Mouse (Mus musculus) limb, embryonic 12.5 days (tissue): ENCODE data around the gene Cntn2. TPM values are rescaled to one million over a fixed set of nuclear protein-coding genes. Genes with fewer than 3 reads are reported as not detected.

ENCODE experiments used
- ATAC-seq: fragments of 200-750 bp; cut with Nextera tagmentation; 2 replicates; pipeline ENCODE4 v1.8.0; 2017; ENCODE audit warnings: low read depth, moderate TSS enrichment; ENCODE audit not compliant: insufficient number of reproducible peaks, insufficient read depth, low FRiP score, low TSS enrichment
- H3K27ac ChIP-seq: fragments of 300-500 bp; sonication (generic); 2 replicates; pipeline ENCODE4 v1.5.1; 2016; ENCODE audit warnings: mild to moderate bottlenecking, moderate library complexity
- H3K27me3 ChIP-seq: fragments of 300-500 bp; sonication (generic); 2 replicates; pipeline ENCODE4 v1.6.1; 2016; ENCODE audit warnings: mild to moderate bottlenecking, moderate library complexity
- H3K36me3 ChIP-seq: fragments of 300-500 bp; sonication (generic); 2 replicates; pipeline ENCODE4 v1.6.1; 2016; ENCODE audit warnings: mild to moderate bottlenecking, moderate library complexity
- H3K4me1 ChIP-seq: fragments of 300-500 bp; sonication (generic); replicated peaks from 2 replicates; pipeline ENCODE4 v1.6.1; 2016
- H3K4me2 ChIP-seq: fragments of 300-500 bp; sonication (generic); 2 replicates; pipeline ENCODE4 v1.6.1; 2016; ENCODE audit warnings: mild to moderate bottlenecking, moderate library complexity
- H3K4me3 ChIP-seq: fragments of 300-500 bp; sonication (generic); replicated peaks from 2 replicates; pipeline ENCODE4 v1.5.1; 2016; ENCODE audit warnings: mild to moderate bottlenecking
- H3K9ac ChIP-seq: fragments of 300-500 bp; sonication (generic); replicated peaks from 2 replicates; pipeline ENCODE4 v1.6.1; 2016; ENCODE audit warnings: mild to moderate bottlenecking, moderate library complexity
- H3K9me3 ChIP-seq: fragments of 300-500 bp; sonication (generic); 2 replicates; pipeline ENCODE4 v1.6.1; 2016; ENCODE audit warnings: mild to moderate bottlenecking, moderate library complexity
- WGBS: fragments of 180-500 bp; shearing (Covaris S2); methylation state at CpG from one replicate; pipeline ENCODE4 v1.1.7; 2016; 5-methylcytosine and 5-hydroxymethylcytosine counted together
- polyA plus RNA-seq: library from polyadenylated mRNA; unstranded; fragments of >200 nt; fragmentation: Nextera tagmentation; extraction: Ambion mirVana; gene quantifications from 2 replicates; pipeline ENCODE4 v1.2.1, GENCODE M21; 2016

Gene Cntn2
- polyA plus RNA-seq = 0.76 and 2.1 TPM in 2 replicates

- 1% methylated on average over 30 of the region's 30 CpGs for WGBS
- Histone ChIP-seq H3K4me1 (peaks cover 27% of the 10 kb centered on the region), H3K4me3 (peak within 1 kb of the TSS; percentile 35), H3K27me3 (peaks cover 90% of the 10 kb centered on the region), H3K27ac (no peak within 1 kb of the TSS), H3K9me3 (no peaks in the 10 kb centered on the region), H3K36me3 (no peaks in the 10 kb centered on the region), H3K4me2 (peak within 1 kb of the TSS; percentile 61), H3K9ac (0 out of 2 replicates have a peak within 1 kb of the TSS, but pooled peaks have one; percentile 18)
- ATAC-seq = no peak
Observed at GRCm38 (mm10) chr1:132542762-132543306, at the start of gene Cntn2. TSS of gene Cntn2 (minus strand) at chr1:132543256.

DNA sequence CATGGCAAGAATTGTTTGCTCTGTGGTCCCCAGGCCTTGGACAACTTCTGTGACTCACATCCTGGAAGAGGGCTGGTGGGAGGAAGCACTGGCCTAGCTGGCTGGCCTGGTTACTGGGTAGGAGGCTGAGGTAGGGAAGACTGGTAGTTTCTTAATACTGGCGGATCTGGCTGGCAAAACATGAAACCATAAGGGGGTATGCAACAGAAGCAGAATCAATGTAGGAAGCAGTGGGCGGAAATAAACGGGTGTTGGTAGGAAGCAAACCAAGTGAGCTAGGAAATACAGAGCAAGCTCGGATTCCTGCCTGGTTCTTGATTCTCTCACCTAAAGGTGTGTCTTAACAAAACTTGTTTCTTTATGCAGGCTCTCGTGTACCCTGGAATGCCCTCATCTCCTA lies 49.1 kb upstream of the Cntn2 start:
- Histone ChIP-seq H3K4me1 (peaks cover 2% of the 10 kb centered on the region; the same call in 1 of the 2 replicates), H3K9me3 (no peaks in the 10 kb centered on the region), H3K4me3 (no peak overlapping the region), H3K9ac (no peak overlapping the region), H3K4me2 (no peak overlapping the region), H3K27me3 (0 out of 2 replicates have a peak, but pooled peaks cover 13% of the 10 kb centered on the region), H3K36me3 (no peaks in the 10 kb centered on the region), H3K27ac (no peak overlapping the region)
- ATAC-seq = no peak
- 86% methylated on average over 5 of the region's 5 CpGs for WGBS

DNA sequence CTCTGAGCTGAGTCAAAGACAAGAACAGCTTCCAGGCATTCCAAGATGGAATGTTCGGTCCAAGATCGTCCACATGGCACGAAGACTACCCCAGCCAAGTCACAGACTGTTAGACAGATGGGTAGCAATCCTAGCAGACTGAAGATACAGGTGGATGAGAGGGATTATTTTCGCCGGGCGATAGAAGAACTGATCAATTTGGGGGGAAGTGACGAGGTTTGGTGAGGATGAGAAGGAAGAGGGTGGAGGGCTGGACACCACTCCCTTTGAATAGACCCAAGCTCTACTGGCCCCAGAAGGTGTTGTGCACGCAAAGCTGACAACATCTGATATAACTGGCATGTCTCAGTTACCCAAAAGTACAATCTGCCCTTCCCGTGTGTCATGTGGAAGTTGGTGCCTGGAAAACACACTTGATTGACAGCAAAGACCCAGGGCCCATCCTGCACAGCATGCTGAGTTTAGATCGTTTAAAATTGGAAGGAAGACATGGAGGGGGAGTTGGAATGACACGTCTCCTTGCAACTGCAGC lies 48.4 kb upstream of the Cntn2 start:
- H3K36me3 ChIP-seq = no peaks in the 10 kb centered on the region
- ATAC-seq = no peak
- no peaks in the 10 kb centered on the region for H3K9me3 ChIP-seq
- peaks cover 6% of the 10 kb centered on the region; the same call in 1 of the 2 replicates for H3K4me1 ChIP-seq
- 0 out of 2 replicates have a peak, but pooled peaks cover 9% of the 10 kb centered on the region for H3K27me3 ChIP-seq
- no peak overlapping the region for H3K4me2 ChIP-seq
- no peak overlapping the region for H3K27ac ChIP-seq
- no peak overlapping the region for H3K9ac ChIP-seq
- WGBS = 81% methylated on average over 11 of the region's 11 CpGs
- no peak overlapping the region for H3K4me3 ChIP-seq

- no peak overlapping the region for H3K27ac ChIP-seq
- no peak for ATAC-seq
- peaks cover 17% of the 10 kb centered on the region for H3K4me1 ChIP-seq
- no peak overlapping the region for H3K4me3 ChIP-seq
- no peaks in the 10 kb centered on the region for H3K36me3 ChIP-seq
- no peaks in the 10 kb centered on the region for H3K9me3 ChIP-seq
- no peak overlapping the region for H3K4me2 ChIP-seq
- H3K27me3 ChIP-seq = no peaks in the 10 kb centered on the region
- 49% methylated on average over 15 of the region's 15 CpGs for WGBS
- H3K9ac ChIP-seq = no peak overlapping the region
Observed at GRCm38 (mm10) chr1:132586679-132587201, 43.7 kb upstream of the Cntn2 start.

DNA sequence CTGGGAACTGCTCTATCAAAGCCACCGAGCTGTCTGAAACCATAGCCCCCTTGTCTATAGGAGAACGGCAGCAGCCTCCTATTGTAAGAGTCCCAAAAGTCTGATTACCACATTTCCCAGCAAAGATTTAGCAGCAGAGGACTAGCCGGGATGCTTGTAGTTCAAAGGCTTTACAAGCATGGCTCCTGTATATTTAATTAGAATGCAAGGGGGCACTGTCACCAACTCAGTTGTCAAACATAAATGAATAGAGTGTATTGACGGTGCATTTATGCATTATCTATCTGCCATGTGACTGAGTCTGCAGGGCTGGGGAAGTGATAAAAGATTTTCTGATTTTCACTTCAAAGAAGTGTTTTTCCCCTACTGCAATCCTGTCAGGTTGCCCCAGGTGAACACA lies 42.3 kb upstream of the Cntn2 start:
- H3K4me2 ChIP-seq = no peak overlapping the region
- WGBS = 70% methylated on average over 4 of the region's 4 CpGs
- no peak for ATAC-seq
- no peak overlapping the region for H3K27ac ChIP-seq
- peaks cover 17% of the 10 kb centered on the region for H3K4me1 ChIP-seq
- no peak overlapping the region for H3K9ac ChIP-seq
- no peak overlapping the region for H3K4me3 ChIP-seq
- H3K9me3 ChIP-seq = no peaks in the 10 kb centered on the region
- H3K27me3 ChIP-seq = no peaks in the 10 kb centered on the region
- H3K36me3 ChIP-seq = no peaks in the 10 kb centered on the region

- peaks cover 17% of the 10 kb centered on the region for H3K4me1 ChIP-seq
- H3K27ac ChIP-seq = no peak overlapping the region
- no peak overlapping the region for H3K4me3 ChIP-seq
- no peak overlapping the region for H3K9ac ChIP-seq
- H3K9me3 ChIP-seq = no peaks in the 10 kb centered on the region
- no peaks in the 10 kb centered on the region for H3K27me3 ChIP-seq
- no peak for ATAC-seq
- H3K36me3 ChIP-seq = no peaks in the 10 kb centered on the region
- WGBS = 81% methylated on average over 18 of the region's 18 CpGs
- H3K4me2 ChIP-seq = no peak overlapping the region
Observed at GRCm38 (mm10) chr1:132582998-132583604, 40.0 kb upstream of the Cntn2 start.

GRCm38 (mm10) chr1:132581845-132582839 lies 39.1 kb upstream of the Cntn2 start:
- H3K4me1 ChIP-seq = peaks cover 15% of the 10 kb centered on the region
- no peaks in the 10 kb centered on the region for H3K9me3 ChIP-seq
- ATAC-seq = no peak
- no peaks in the 10 kb centered on the region for H3K27me3 ChIP-seq
- H3K27ac ChIP-seq = no peak overlapping the region
- 57% methylated on average over 14 of the region's 14 CpGs for WGBS
- H3K9ac ChIP-seq = no peak overlapping the region
- no peak overlapping the region for H3K4me3 ChIP-seq
- H3K4me2 ChIP-seq = no peak overlapping the region
- H3K36me3 ChIP-seq = no peaks in the 10 kb centered on the region

DNA sequence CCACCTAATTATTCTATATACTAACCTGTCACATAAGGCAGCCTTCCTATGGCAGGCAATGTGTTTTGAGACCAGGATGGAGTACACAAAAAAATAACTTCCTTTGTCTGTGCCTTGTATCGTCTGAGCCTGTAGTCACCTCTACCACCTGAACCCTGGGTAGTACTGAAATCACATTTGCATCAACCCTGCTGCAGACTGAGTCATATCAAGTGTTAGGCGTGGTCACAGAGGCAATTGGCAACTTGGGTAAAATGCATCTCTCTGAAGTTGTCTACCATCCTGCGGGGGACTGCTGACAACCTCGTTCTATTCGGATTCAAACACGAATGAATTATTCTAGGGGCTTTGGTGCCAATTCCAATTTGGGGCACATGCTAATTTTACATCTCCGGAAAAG lies 37.0 kb upstream of the Cntn2 start:
- WGBS = 88% methylated on average over 7 of the region's 7 CpGs
- ATAC-seq = no peak
- H3K4me3 ChIP-seq = no peak overlapping the region
- no peaks in the 10 kb centered on the region for H3K27me3 ChIP-seq
- peaks cover 11% of the 10 kb centered on the region for H3K4me1 ChIP-seq
- no peak overlapping the region for H3K9ac ChIP-seq
- no peaks in the 10 kb centered on the region for H3K9me3 ChIP-seq
- H3K27ac ChIP-seq = no peak overlapping the region
- H3K4me2 ChIP-seq = no peak overlapping the region
- H3K36me3 ChIP-seq = no peaks in the 10 kb centered on the region

GRCm38 (mm10) chr1:132576845-132577244 lies 33.8 kb upstream of the Cntn2 start:
- no peak overlapping the region for H3K27ac ChIP-seq
- H3K36me3 ChIP-seq = no peaks in the 10 kb centered on the region
- no peaks in the 10 kb centered on the region for H3K4me1 ChIP-seq
- H3K4me3 ChIP-seq = no peak overlapping the region
- H3K27me3 ChIP-seq = no peaks in the 10 kb centered on the region
- WGBS = 95% methylated on average over 8 of the region's 8 CpGs
- H3K9me3 ChIP-seq = no peaks in the 10 kb centered on the region
- no peak overlapping the region for H3K4me2 ChIP-seq
- no peak overlapping the region for H3K9ac ChIP-seq
- ATAC-seq = no peak

GRCm38 (mm10) chr1:132572851-132573250 lies 29.8 kb upstream of the Cntn2 start:
- Histone ChIP-seq H3K4me1 (no peaks in the 10 kb centered on the region), H3K4me3 (no peak overlapping the region), H3K36me3 (no peaks in the 10 kb centered on the region), H3K9me3 (no peaks in the 10 kb centered on the region), H3K27me3 (no peaks in the 10 kb centered on the region; the same call in 1 of the 2 replicates), H3K27ac (no peak overlapping the region), H3K4me2 (no peak overlapping the region), H3K9ac (no peak overlapping the region)
- no peak for ATAC-seq
- WGBS = 92% methylated on average over 7 of the region's 7 CpGs

GRCm38 (mm10) chr1:132571613-132572012 lies 28.6 kb upstream of the Cntn2 start:
- Histone ChIP-seq H3K4me2 (no peak overlapping the region), H3K4me3 (no peak overlapping the region), H3K27ac (no peak overlapping the region), H3K9me3 (no peaks in the 10 kb centered on the region), H3K9ac (no peak overlapping the region), H3K4me1 (no peaks in the 10 kb centered on the region), H3K27me3 (no peaks in the 10 kb centered on the region; the same call in none of the 2 replicates), H3K36me3 (no peaks in the 10 kb centered on the region)
- ATAC-seq = no peak
- 86% methylated on average over 1 of the region's 1 CpGs for WGBS
